Mouse (Mus musculus): Measurements from ENCODE around the gene Tmod2.

GRCm38 (mm10) chr9:75536422-75536821 is 74.7 kb downstream of the Tmod2 start:
- no peak for TF ChIP-seq CTCF (IDR thresholded peaks at IDR 0.05; ENCODE audit: control insufficient read depth, insufficient read depth, insufficient read length)
- no peak for TF ChIP-seq CEBPB (IDR thresholded peaks at IDR 0.05; ENCODE audit: low read depth)

All from C2C12 (cell line).